Mouse (Mus musculus) lung, postnatal 0 days (tissue): ENCODE measurements around the gene Xcr1.

Source experiments
- CTCF ChIP-seq: IDR thresholded peaks from 2 replicates; pipeline ENCODE4 v1.5.1; 2016; ENCODE audit warnings: antibody characterized with exemption, mild to moderate bottlenecking
- EP300 ChIP-seq: IDR thresholded peaks from 2 replicates; pipeline ENCODE4 v1.6.1; 2016; ENCODE audit warnings: antibody characterized with exemption, mild to moderate bottlenecking, control low read depth

DNA sequence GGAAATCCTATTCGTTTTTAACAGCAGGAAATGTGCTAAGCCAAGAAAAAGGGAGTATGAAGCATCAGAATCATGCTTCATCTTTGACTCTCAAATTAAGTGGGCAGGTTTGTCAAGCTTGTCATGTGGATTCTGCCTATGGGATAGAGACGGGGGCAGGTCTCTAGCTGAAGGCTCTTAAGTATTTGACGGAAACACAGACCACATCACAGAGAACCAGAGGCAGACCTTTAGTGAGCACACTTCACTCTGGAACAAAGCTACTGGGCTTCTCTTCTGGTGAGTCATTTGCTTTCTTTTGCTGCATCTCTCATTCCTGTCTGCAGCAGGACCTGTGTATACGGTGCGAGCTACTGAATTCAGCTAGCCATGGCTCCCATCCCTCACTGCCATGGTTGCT is 55.6 kb downstream of the Xcr1 start, which contains the start of gene Cxcr6:
- TF ChIP-seq EP300 (no peak), CTCF (no peak)
